ENCODE assay signal across 8 mouse cellular contexts in genomic region chr16:21795071-21795470, GRCm38 (mm10). TPM values are rescaled to one million over a fixed set of nuclear protein-coding genes. Genes with fewer than 3 reads are reported as not detected.
A peak's percentile ranks its signal among the peaks of the same experiment; 100 is the strongest.
DNase-seq lines count a peak whose midpoint lies in the region; ATAC-seq and TF ChIP-seq lines count a peak whose summit lies in the region.

No protein-coding gene starts in this region.

- H3K9me3 ChIP-seq in heart, embryonic 14.5 days (ENCODE audit: control insufficient read depth, low read length) = no peaks in the 10 kb centered on the region
- no peaks in the 10 kb centered on the region for H3K9me3 ChIP-seq in hindbrain, embryonic 16.5 days (ENCODE audit: control insufficient read depth, low read length)
- no peaks in the 10 kb centered on the region for H3K9me3 ChIP-seq in midbrain, embryonic 15.5 days

- intact Hi-C loops in heart, postnatal 25 days (cut with DNase I) = loop anchor here (2.0 to 5.0 kb wide), 2 partner anchors 22 to 152 kb away; partner anchors contain the start of gene Tmem41a

- peak overlapping the region; percentile 88 for H3K9ac ChIP-seq in heart, embryonic 14.5 days (ENCODE audit: low read length)
- H3K9ac ChIP-seq in hindbrain, embryonic 16.5 days (ENCODE audit: low read depth, low read length) = peak overlapping the region; percentile 35; the same call in 1 of the 2 replicates
- H3K9ac ChIP-seq in midbrain, embryonic 15.5 days = peak overlapping the region; percentile 90

- no peaks in the 10 kb centered on the region for H3K27me3 ChIP-seq in heart, embryonic 14.5 days (ENCODE audit: control insufficient read depth, insufficient read depth, low read length)
- H3K27me3 ChIP-seq in hindbrain, embryonic 16.5 days (replicated peaks; ENCODE audit: control insufficient read depth, insufficient read depth, low read length) = no peaks in the 10 kb centered on the region
- no peaks in the 10 kb centered on the region for H3K27me3 ChIP-seq in midbrain, embryonic 15.5 days (replicated peaks)

- peaks cover 0 to 3% of the 10 kb centered on the region in 2 experiments; a peak in 2 of 4 replicates for H3K4me1 ChIP-seq in heart, embryonic 14.5 days (ENCODE audit: control insufficient read depth in 2 of 2, insufficient read depth in 2 of 2, low read length in 2 of 2)
- peaks cover 11% of the 10 kb centered on the region for H3K4me1 ChIP-seq in hindbrain, embryonic 16.5 days (ENCODE audit: control insufficient read depth, insufficient read depth, low read depth, low read length)
- H3K4me1 ChIP-seq in midbrain, embryonic 15.5 days = peaks cover 17% of the 10 kb centered on the region

- TF ChIP-seq CTCF in brain, embryonic 14.5 days (IDR thresholded peaks at IDR 0.05; ENCODE audit: borderline replicate concordance, extremely low read depth, insufficient read depth, insufficient read length) = no peak

- H3K36me3 ChIP-seq in heart, embryonic 14.5 days (ENCODE audit: control insufficient read depth, insufficient read depth, low read length) = peaks cover 8% of the 10 kb centered on the region; the same call in 1 of the 2 replicates
- peaks cover 4% of the 10 kb centered on the region; the same call in 1 of the 2 replicates for H3K36me3 ChIP-seq in hindbrain, embryonic 16.5 days (ENCODE audit: control insufficient read depth, insufficient read depth, low read length)
- H3K36me3 ChIP-seq in midbrain, embryonic 15.5 days (replicated peaks) = peaks cover 7% of the 10 kb centered on the region; the same call in 1 of the 2 replicates

- TF ChIP-seq POLR2A in brain, embryonic 14.5 days (IDR thresholded peaks at IDR 0.05; ENCODE audit: borderline replicate concordance, extremely low read depth, insufficient read depth, insufficient read length, poor library complexity, severe bottlenecking) = no peak

- WGBS in heart, embryonic 14.5 days = 28% methylated on average over 5 of the region's 5 CpGs
- WGBS in hindbrain, embryonic 16.5 days = 18% methylated on average over 5 of the region's 5 CpGs
- 14% methylated on average over 5 of the region's 5 CpGs for whole genome bisulfite sequencing in midbrain, embryonic 15.5 days

- H3K4me3 ChIP-seq in heart, embryonic 14.5 days (ENCODE audit: control insufficient read depth in 1 of 2, insufficient read depth in 1 of 2, low read depth in 1 of 2, low read length in 2 of 2) = peak overlapping the region in 1 of 2 experiments; percentile 85; a peak in 2 of 4 replicates
- H3K4me3 ChIP-seq in hindbrain, embryonic 16.5 days (ENCODE audit: low read length) = peak overlapping the region; percentile 97
- H3K4me3 ChIP-seq in midbrain, embryonic 15.5 days = peak overlapping the region; percentile 93

- no peak for ATAC-seq in heart, embryonic 14.5 days (ENCODE audit: insufficient number of reproducible peaks, insufficient read depth, low FRiP score, low read depth)
- ATAC-seq in hindbrain, embryonic 16.5 days = no peak
- no peak for ATAC-seq in midbrain, embryonic 15.5 days (replicated peaks)

- H3K27ac ChIP-seq in heart, embryonic 14.5 days (replicated peaks in 1 of 2; ENCODE audit: control insufficient read depth in 1 of 2, insufficient read depth in 1 of 2, low read depth in 2 of 2, low read length in 2 of 2) = no peak overlapping the region
- no peak overlapping the region for H3K27ac ChIP-seq in hindbrain, embryonic 16.5 days (ENCODE audit: low read depth, low read length)
- H3K27ac ChIP-seq in midbrain, embryonic 15.5 days = no peak overlapping the region

- DNase-seq in heart, postnatal 25 days (ENCODE audit: low spot score) = no peak
- DNase-seq in brain, embryonic 14.5 days (ENCODE audit: low read depth) = peak; percentile 21
- DNase-seq in cerebellum, adult 11 months = no peak
- no peak for DNase-seq in ovary, postnatal 14 days (ENCODE audit: low spot score)
- no peak for DNase-seq in right cerebral cortex, postnatal 25 days

- H3K4me2 ChIP-seq in heart, embryonic 14.5 days (ENCODE audit: low read length) = peak overlapping the region; percentile 90
- H3K4me2 ChIP-seq in hindbrain, embryonic 16.5 days (ENCODE audit: low read length) = peak overlapping the region; percentile 83
- H3K4me2 ChIP-seq in midbrain, embryonic 15.5 days = peak overlapping the region; percentile 79

RNA-seq across cellular contexts. Expression of gene Map3k13, which starts 0.9 kb away (rescaled TPM):
- 0.80 and 0.92 TPM in 2 replicates for polyA plus RNA-seq in heart, embryonic 14.5 days (2014; fragmentation: Nextera tagmentation; extraction: Ambion mirVana)
- under 1 TPM; 0.81 to 0.89 TPM for total RNA-seq in heart, postnatal 25 days (2021)
- 7.8 and 13.2 TPM in 2 replicates for polyA plus RNA-seq in brain, embryonic 14.5 days (2012; rRNA removed)
- polyA plus RNA-seq in hindbrain, embryonic 16.5 days (2015; fragmentation: Nextera tagmentation; extraction: Ambion mirVana) = 5.1 and 6.2 TPM in 2 replicates
- 7.0 and 7.5 TPM in 2 replicates for polyA plus RNA-seq in midbrain, embryonic 15.5 days (2015; fragmentation: Nextera tagmentation; extraction: Ambion mirVana)

RNA-seq across cellular contexts. Expression of gene Ehhadh, which starts 7.5 kb away (rescaled TPM):
- 2.8 and 3.1 TPM in 2 replicates for polyA plus RNA-seq in heart, embryonic 14.5 days (2014; fragmentation: Nextera tagmentation; extraction: Ambion mirVana)
- 10 to 100 TPM; 12.1 to 13.8 TPM for total RNA-seq in heart, postnatal 25 days (2021)
- polyA plus RNA-seq in brain, embryonic 14.5 days (2012; rRNA removed) = 1.5 and 1.9 TPM in 2 replicates
- 2.0 and 2.5 TPM in 2 replicates for polyA plus RNA-seq in hindbrain, embryonic 16.5 days (2015; fragmentation: Nextera tagmentation; extraction: Ambion mirVana)
- 1.4 and 1.9 TPM in 2 replicates for polyA plus RNA-seq in midbrain, embryonic 15.5 days (2015; fragmentation: Nextera tagmentation; extraction: Ambion mirVana)

Comparison
In these comparisons a context has a peak if more than half of its experiments do, and no peak if none do; other contexts are left out.
1. H3K9ac ChIP-seq: peak in every context shown above with its lines; median percentile 90 in midbrain, embryonic 15.5 days; 88 in heart, embryonic 14.5 days; 35 in hindbrain, embryonic 16.5 days.